Mouse (Mus musculus) hindbrain, embryonic 14.5 days (tissue): ENCODE measurements around the gene Eaf1. TPM values are rescaled to one million over a fixed set of nuclear protein-coding genes. Genes with fewer than 3 reads are reported as not detected.

Experiments used
- ATAC-seq: fragments of 200-750 bp; cut with Nextera tagmentation; 2 replicates; pipeline ENCODE4 v1.8.0; 2017; ENCODE audit warnings: moderate number of reproducible peaks, mild to moderate bottlenecking, moderate TSS enrichment, moderate library complexity; ENCODE audit not compliant: low FRiP score
- DNase-seq: peaks from one replicate; pipeline ENCODE4 v3.0.0-alpha.2; 2015; ENCODE audit warnings: low spot score
- H3K27ac ChIP-seq: fragments of 300-500 bp; sonication (generic); 2 replicates; pipeline ENCODE4 v1.5.1; 2014; ENCODE audit warnings: mild to moderate bottlenecking, moderate library complexity
- H3K27me3 ChIP-seq: fragments of 300-500 bp; sonication (generic); 2 replicates; pipeline ENCODE4 v1.6.1; 2014; ENCODE audit warnings: mild to moderate bottlenecking, low read length, mixed read lengths; ENCODE audit not compliant: control insufficient read depth, insufficient read depth
- H3K36me3 ChIP-seq: fragments of 300-500 bp; sonication (generic); replicated peaks from 2 replicates; pipeline ENCODE4 v1.6.1; 2014; ENCODE audit not compliant: control insufficient read depth, insufficient read depth
- H3K4me1 ChIP-seq: fragments of 300-500 bp; sonication (generic); replicated peaks from 2 replicates; pipeline ENCODE4 v1.6.1; 2014; ENCODE audit warnings: antibody characterized with exemption, low read length, mixed read lengths; ENCODE audit not compliant: control insufficient read depth, insufficient read depth
- H3K4me2 ChIP-seq: fragments of 300-500 bp; sonication (generic); replicated peaks from 2 replicates; pipeline ENCODE4 v1.6.1; 2014; ENCODE audit warnings: mild to moderate bottlenecking, moderate library complexity
- H3K4me3 ChIP-seq: fragments of 300-500 bp; sonication (generic); replicated peaks from 2 replicates; pipeline ENCODE4 v1.5.1; 2014; ENCODE audit warnings: mild to moderate bottlenecking, low read length
- H3K9ac ChIP-seq: fragments of 300-500 bp; sonication (generic); 2 replicates; pipeline ENCODE4 v1.6.1; 2014
- H3K9me3 ChIP-seq: fragments of 300-500 bp; sonication (generic); 2 replicates; pipeline ENCODE4 v1.6.1; 2016; ENCODE audit warnings: low read length; ENCODE audit not compliant: control insufficient read depth
- WGBS: fragments of 180-500 bp; shearing (Covaris S2); extraction: QIAGEN DNeasy Blood & Tissue Kit; methylation state at CpG from one replicate; pipeline ENCODE4 v1.1.7; 2014; 5-methylcytosine and 5-hydroxymethylcytosine counted together
- polyA plus RNA-seq: library from polyadenylated mRNA; unstranded; fragments of >200 nt; fragmentation: Nextera tagmentation; extraction: Ambion mirVana; gene quantifications from 2 replicates; pipeline ENCODE4 v1.2.1, GENCODE M21; 2014

The Eaf1 gene
- polyA plus RNA-seq, 1 experiment from 2014 or later: 10.0 TPM

DNA sequence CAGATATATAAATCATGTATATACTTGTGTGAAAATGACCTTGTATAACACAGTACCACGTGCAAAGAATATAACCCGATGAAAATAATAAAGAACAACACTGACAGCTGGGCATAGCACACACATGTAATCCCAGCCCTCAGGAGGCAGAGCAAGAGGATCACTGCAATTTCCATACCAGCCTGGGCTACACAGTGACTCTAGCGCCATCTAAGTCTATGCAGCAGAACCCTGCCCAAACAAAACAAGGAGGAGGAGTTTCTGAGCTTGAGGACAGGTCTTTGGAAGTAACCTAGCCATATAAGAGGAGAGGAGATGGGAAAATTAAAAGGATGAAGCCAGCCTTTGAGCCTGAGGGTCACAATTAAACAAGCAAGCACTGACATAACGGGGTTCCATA, 24.5 kb upstream of the Eaf1 start:
- Histone ChIP-seq H3K27me3 (no peaks in the 10 kb centered on the region), H3K27ac (no peak overlapping the region), H3K4me3 (no peak overlapping the region), H3K9me3 (no peaks in the 10 kb centered on the region), H3K9ac (no peak overlapping the region), H3K4me2 (no peak overlapping the region), H3K36me3 (peaks cover 4% of the 10 kb centered on the region; the same call in 1 of the 2 replicates), H3K4me1 (no peaks in the 10 kb centered on the region)
- DNase-seq: no peak
- no peak for ATAC-seq
- WGBS: 58% methylated on average over 4 of the region's 4 CpGs

DNA sequence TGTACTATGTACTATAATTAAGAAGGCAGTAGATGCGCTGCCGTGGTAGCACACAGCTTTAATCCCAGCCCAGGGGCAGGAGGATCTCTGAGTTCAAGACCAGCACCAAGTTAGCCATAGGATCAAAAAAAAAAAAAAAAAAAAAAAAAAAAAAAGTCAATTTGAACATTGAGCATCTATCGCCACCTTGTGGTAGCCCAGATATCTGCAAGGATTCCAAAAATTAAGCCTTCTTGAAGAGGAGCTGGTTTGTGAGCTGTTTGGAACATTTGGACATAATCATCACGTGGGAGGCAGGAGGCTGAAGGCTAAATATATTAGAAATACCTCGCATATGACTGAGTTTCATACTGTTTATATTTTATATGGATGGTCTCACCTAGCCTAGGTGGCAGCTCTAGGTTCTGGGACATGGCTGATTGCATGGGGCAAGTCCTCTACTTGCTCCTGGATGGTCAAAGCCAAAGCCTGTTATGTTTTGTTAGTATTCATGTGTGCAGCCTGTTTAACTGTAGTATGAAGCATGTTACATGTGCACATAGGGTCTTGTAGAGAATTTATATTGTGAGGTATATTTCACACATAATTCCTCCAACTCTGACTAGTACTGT, 21.6 kb upstream of the Eaf1 start:
- no peak overlapping the region for H3K9ac ChIP-seq
- DNase-seq (peak; percentile 88), ATAC-seq (no peak)
- H3K4me3 ChIP-seq: no peak overlapping the region
- peaks cover 11% of the 10 kb centered on the region; the same call in 1 of the 2 replicates for H3K36me3 ChIP-seq
- WGBS: 12% methylated on average over 5 of the region's 5 CpGs
- H3K4me1 ChIP-seq: no peaks in the 10 kb centered on the region
- H3K27me3 ChIP-seq: no peaks in the 10 kb centered on the region
- H3K4me2 ChIP-seq: no peak overlapping the region
- H3K9me3 ChIP-seq: no peaks in the 10 kb centered on the region
- no peak overlapping the region for H3K27ac ChIP-seq

DNA sequence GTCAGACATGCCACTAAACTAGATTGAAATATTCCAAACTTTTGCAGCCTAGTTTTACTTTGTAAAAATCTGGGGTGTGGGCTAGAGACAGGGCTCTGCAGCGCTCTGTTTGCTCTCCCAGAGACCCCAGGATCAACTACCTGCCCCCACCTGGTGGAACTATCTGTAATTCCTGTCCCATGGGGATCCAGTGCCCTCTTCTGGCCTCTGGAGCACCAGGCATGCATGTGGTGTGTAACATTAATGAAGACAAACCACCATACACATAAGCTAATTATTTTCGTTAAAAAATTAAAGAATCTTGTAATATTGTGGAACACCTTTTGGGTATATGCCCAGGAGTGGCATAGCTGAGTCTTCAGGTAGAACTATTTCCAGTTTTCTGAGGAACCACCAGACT, 20.9 kb upstream of the Eaf1 start:
- 86% methylated on average over 2 of the region's 2 CpGs for WGBS
- ATAC-seq: no peak
- H3K4me2 ChIP-seq: no peak overlapping the region

DNA sequence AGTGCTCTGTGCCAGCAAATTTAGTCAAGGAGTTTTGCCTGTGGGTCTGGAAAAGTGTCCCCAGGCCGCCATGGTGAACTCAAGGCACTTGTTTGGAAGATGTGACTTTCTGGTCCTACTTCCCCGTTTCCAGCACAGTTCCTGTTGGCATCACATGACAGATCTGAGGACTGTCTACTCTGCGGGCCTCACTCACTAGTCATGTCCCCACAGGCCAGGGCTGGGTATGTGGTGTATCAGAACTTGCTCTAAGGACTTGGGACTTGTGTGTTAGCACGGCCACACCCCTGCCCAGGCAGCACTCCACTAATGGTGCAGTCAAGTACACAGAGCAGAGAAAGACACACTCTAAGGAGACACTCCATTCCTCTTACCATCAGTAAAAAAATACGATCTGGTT, 11.8 kb upstream of the Eaf1 start:
- no peaks in the 10 kb centered on the region for H3K27me3 ChIP-seq
- no peaks in the 10 kb centered on the region for H3K4me1 ChIP-seq
- WGBS: 94% methylated on average over 5 of the region's 5 CpGs
- DNase-seq: no peak
- no peaks in the 10 kb centered on the region for H3K9me3 ChIP-seq
- H3K9ac ChIP-seq: no peak overlapping the region
- H3K36me3 ChIP-seq: peaks cover 95% of the 10 kb centered on the region
- no peak overlapping the region for H3K27ac ChIP-seq
- no peak overlapping the region for H3K4me3 ChIP-seq
- no peak overlapping the region for H3K4me2 ChIP-seq
- ATAC-seq: no peak

More for the DNA sequence above, 20.9 kb upstream of the Eaf1 start:
- no peak overlapping the region for H3K9ac ChIP-seq
- no peak for DNase-seq
- H3K4me1 ChIP-seq: no peaks in the 10 kb centered on the region
- H3K4me3 ChIP-seq: no peak overlapping the region
- H3K9me3 ChIP-seq: no peaks in the 10 kb centered on the region
- no peak overlapping the region for H3K27ac ChIP-seq
- H3K36me3 ChIP-seq: peaks cover 15% of the 10 kb centered on the region; the same call in 1 of the 2 replicates
- H3K27me3 ChIP-seq: no peaks in the 10 kb centered on the region

DNA sequence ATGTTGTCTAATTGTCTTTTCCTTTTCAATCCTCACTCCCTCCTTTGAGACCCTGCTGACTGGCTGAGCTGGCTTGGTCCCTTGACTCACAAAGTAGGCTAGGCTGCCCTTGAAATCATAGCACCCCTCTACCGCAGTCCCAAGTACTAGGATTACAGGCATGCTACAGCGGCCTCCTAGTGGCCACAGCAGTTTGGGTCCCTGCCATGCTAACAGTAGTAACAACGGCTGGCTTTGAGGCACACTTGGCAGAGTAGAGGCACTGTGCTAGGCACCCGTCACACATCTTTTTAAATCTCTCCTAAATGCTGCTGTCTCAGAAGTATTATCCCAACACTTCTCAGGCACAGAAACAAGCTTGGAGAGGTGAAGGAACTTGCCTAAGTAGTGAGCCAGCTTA, 7.7 kb upstream of the Eaf1 start:
- DNase-seq (no peak), ATAC-seq (no peak)
- H3K27ac ChIP-seq: no peak overlapping the region
- H3K4me3 ChIP-seq: no peak overlapping the region
- H3K9me3 ChIP-seq: no peaks in the 10 kb centered on the region
- H3K4me1 ChIP-seq: no peaks in the 10 kb centered on the region
- H3K9ac ChIP-seq: no peak overlapping the region
- no peaks in the 10 kb centered on the region for H3K27me3 ChIP-seq
- no peak overlapping the region for H3K4me2 ChIP-seq
- H3K36me3 ChIP-seq: peaks cover 92% of the 10 kb centered on the region
- WGBS: 92% methylated on average over 4 of the region's 4 CpGs

DNA sequence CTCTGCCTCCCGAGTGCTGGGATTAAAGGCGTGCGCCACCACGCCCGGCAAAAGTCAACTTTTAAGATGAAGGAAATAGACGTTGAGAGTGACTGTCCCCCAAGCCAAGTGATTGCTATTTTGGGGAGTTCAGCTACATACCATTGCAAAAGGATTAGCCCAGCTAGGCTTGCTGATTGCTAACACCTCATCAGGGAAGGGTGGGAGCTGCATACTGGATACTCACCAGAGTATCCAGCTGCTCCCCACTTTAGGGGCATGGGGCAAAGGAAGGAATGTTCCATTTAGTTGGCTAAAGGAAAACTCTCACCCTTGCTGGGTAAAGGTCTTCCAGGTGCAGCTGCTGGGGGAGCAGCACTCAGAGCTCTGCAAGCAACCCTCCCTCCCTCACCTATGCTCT, 6.1 kb upstream of the Eaf1 start:
- Histone ChIP-seq H3K4me2 (no peak overlapping the region), H3K4me1 (no peaks in the 10 kb centered on the region; the same call in 1 of the 2 replicates), H3K9ac (no peak overlapping the region), H3K9me3 (no peaks in the 10 kb centered on the region), H3K27ac (no peak overlapping the region), H3K36me3 (peaks cover 88% of the 10 kb centered on the region), H3K27me3 (no peaks in the 10 kb centered on the region), H3K4me3 (no peak overlapping the region)
- 93% methylated on average over 6 of the region's 6 CpGs for WGBS
- DNase-seq (no peak), ATAC-seq (no peak)

DNA sequence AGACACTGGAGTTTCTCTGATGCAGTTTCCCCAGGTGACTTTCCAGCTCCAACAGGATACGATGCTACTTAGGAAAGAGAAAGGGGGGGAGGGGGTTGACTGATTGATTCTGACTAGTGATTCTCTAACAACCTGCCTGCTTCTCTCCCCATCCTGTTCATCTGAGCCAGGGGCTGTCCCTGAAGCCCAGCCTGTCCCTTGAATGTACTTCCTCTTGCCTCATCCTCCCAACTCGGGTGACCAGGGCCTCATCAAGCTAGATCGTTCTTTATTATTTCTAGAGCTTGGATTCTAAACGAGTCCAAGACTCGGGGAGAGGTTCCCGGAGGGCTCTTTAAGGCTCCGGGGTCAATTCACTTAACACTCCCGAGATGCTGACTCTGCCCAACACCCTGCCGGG, 298 bp upstream of the Eaf1 start:
- H3K27me3 ChIP-seq: no peaks in the 10 kb centered on the region
- no peaks in the 10 kb centered on the region for H3K9me3 ChIP-seq
- H3K9ac ChIP-seq: peak overlapping the region; percentile 86
- peaks cover 30% of the 10 kb centered on the region for H3K4me1 ChIP-seq
- 55% methylated on average over 9 of the region's 9 CpGs for WGBS
- no peak overlapping the region for H3K27ac ChIP-seq
- peak overlapping the region; percentile 93 for H3K4me3 ChIP-seq
- no peak for DNase-seq
- peaks cover 48% of the 10 kb centered on the region for H3K36me3 ChIP-seq
- ATAC-seq: no peak
- peak overlapping the region; percentile 92 for H3K4me2 ChIP-seq

DNA sequence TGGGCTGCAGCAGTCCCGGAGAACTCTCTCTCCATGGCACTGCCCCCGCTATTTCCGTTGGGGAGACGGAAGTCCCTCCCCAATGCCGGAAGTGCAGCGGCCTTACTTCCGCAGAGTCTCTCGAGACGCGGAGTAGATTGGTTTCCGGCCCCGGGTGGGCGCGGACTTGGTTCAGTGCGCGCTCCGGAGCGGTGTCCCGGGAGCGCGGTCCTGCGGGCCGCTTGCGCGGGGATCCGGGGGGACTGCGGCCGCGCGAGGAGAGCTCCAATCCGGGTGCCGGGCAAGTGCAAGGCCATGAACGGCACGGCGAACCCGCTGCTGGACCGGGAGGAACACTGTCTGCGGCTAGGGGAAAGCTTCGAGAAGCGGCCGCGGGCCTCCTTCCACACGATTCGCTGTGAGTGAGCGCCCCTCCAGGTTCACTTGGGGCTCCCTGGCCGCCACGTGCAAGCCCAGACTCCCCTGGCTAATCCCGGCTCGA, 816 bp downstream of the Eaf1 start, which contains the start of gene Mettl6:
Gene Mettl6 (minus strand): TSS at position 66 of the 481 bp plus-strand sequence.
- H3K4me2 ChIP-seq: peak within 1 kb of the TSS; percentile 92
- H3K36me3 ChIP-seq: peaks cover 44% of the 10 kb centered on the region
- peak within 1 kb of the TSS; percentile 86 for H3K27ac ChIP-seq
- peaks cover 30% of the 10 kb centered on the region for H3K4me1 ChIP-seq
- ATAC-seq (peak; percentile 97), DNase-seq (peak; percentile 90)
- no peaks in the 10 kb centered on the region for H3K9me3 ChIP-seq
- under 1% methylated on average over 49 of the region's 49 CpGs for WGBS
- H3K27me3 ChIP-seq: no peaks in the 10 kb centered on the region
- peak within 1 kb of the TSS; percentile 86 for H3K9ac ChIP-seq
- H3K4me3 ChIP-seq: peak within 1 kb of the TSS; percentile 93

DNA sequence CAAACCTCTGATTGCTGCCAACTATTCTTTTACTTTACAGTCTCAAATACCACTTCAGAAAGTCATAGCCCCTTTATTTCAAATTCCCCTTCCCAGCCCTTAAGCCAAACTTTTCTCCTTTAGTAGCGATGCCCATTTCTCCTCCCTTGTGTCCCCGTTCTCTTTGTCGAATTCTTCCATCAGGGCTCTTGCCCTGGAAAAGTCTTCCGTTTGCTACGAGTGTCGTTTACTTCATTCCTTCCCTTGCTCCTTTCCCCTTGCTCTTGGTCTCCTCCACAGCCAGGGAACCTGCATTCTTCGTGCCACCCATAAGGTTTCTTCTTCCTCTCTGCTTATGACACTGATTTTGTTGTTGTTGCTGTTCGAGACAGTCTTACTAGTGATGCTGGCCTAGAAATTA, 1.3 kb downstream of the Eaf1 start:
- Histone ChIP-seq H3K9me3 (no peaks in the 10 kb centered on the region), H3K27me3 (no peaks in the 10 kb centered on the region), H3K4me2 (peak overlapping the region; percentile 92), H3K4me1 (peaks cover 30% of the 10 kb centered on the region), H3K9ac (peak overlapping the region; percentile 86), H3K4me3 (peak overlapping the region; percentile 93), H3K36me3 (peaks cover 47% of the 10 kb centered on the region), H3K27ac (peak overlapping the region; percentile 86; the same call in 1 of the 2 replicates)
- 4% methylated on average over 8 of the region's 8 CpGs for WGBS
- DNase-seq (no peak), ATAC-seq (no peak)
